In the genomic region with DNA sequence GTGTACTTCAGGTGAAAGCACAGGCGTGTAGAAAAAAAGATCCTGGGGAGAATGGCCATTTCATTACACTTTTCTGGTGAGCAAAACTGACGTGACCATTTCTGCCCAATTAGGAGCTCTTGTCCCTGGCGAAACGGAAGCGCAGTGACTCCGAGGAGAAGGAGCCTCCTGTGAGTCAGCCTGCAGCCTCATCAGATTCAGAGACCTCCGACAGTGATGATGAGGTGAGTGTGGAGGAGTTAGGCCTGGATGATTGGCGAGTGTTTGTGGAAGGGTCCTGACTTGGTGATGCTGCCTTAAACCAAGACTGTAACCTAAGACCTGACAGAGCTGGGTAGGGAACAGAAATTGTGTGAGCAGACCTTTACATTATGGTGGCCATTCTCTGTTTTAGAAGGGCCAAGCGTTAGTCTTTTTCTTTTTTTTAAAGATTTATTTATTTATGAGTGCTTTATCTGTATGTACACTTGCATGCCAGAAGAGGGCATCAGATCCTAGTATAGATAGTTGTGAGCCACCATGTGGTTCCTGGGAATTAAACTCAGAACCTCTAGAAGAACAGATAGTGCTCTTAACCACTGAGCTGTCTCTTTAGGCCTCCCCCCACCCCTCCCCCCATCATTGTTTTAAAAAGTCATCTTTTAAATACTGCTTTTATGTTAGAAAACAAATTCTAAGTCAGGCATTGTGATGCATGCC, we compare ENCODE assay signal across 13 mouse cellular contexts. TPM values are rescaled to one million over a fixed set of nuclear protein-coding genes. Genes with fewer than 3 reads are reported as not detected.
DNase-seq lines count a peak whose midpoint lies in the region; ATAC-seq and TF ChIP-seq lines count a peak whose summit lies in the region.
"Had no signal": no experiment of that assay in that cellular context is flagged by ENCODE, and none has a peak within 500 bp of the region (broad histone marks: within the 10 kb centered on the region; RNA-seq: fewer than 3 reads in every experiment).

No protein-coding gene starts in this region.

- H3K27ac ChIP-seq in heart, adult 2 months: no peak overlapping the region
- no peak overlapping the region for H3K27ac ChIP-seq in midbrain, embryonic 14.5 days (replicated peaks; ENCODE audit: low read depth, low read length)
- no peak overlapping the region for H3K27ac ChIP-seq in midbrain, embryonic 15.5 days
- H3K27ac ChIP-seq in neural tube, embryonic 15.5 days (replicated peaks): no peak overlapping the region
- H3K27ac ChIP-seq: forebrain, embryonic 13.5 days; intestine, embryonic 15.5 days had no signal

- H3K4me3 ChIP-seq in heart, adult 2 months: no peak overlapping the region
- no peak overlapping the region for H3K4me3 ChIP-seq in midbrain, embryonic 14.5 days (replicated peaks; ENCODE audit: low read depth, low read length)
- H3K4me3 ChIP-seq in midbrain, embryonic 15.5 days: no peak overlapping the region
- H3K4me3 ChIP-seq in neural tube, embryonic 15.5 days (replicated peaks): no peak overlapping the region
- H3K4me3 ChIP-seq: forebrain, embryonic 13.5 days; intestine, embryonic 15.5 days had no signal

- intact Hi-C loops in heart, adult 2 months (cut with DNase I): no loop called here
- intact Hi-C loops in heart, postnatal 36 days (cut with DNase I): no loop called here

- no peaks in the 10 kb centered on the region; the same call in 1 of the 2 replicates for H3K79me2 ChIP-seq in heart, adult 2 months (replicated peaks; ENCODE audit: control insufficient read depth, insufficient read depth, low read length)

- no peak for DNase-seq in heart, adult 2 months
- DNase-seq in heart, postnatal 36 days: no peak
- DNase-seq in midbrain, embryonic 14.5 days: peak; percentile 4
- peak; percentile 46 for DNase-seq in adipocyte (ENCODE audit: low spot score)
- no peak for DNase-seq in ovary, postnatal 14 days (ENCODE audit: low spot score)
- DNase-seq: adrenal gland, postnatal 10 days; cerebellum, adult 11 months; gastrocnemius, postnatal 36 days; layer of hippocampus, adult 9-11 months had no signal

- no peak overlapping the region for H3K9ac ChIP-seq in heart, adult 2 months (ENCODE audit: low read depth, low read length)
- no peak overlapping the region for H3K9ac ChIP-seq in midbrain, embryonic 14.5 days (replicated peaks; ENCODE audit: low read length)
- H3K9ac ChIP-seq in midbrain, embryonic 15.5 days: no peak overlapping the region
- no peak overlapping the region for H3K9ac ChIP-seq in neural tube, embryonic 15.5 days (replicated peaks)
- H3K9ac ChIP-seq: forebrain, embryonic 13.5 days; intestine, embryonic 15.5 days had no signal

- 90% methylated on average over 9 of the region's 9 CpGs for whole genome bisulfite sequencing in heart, adult 2 months
- WGBS in midbrain, embryonic 14.5 days: 82% methylated on average over 9 of the region's 9 CpGs
- WGBS in midbrain, embryonic 15.5 days: 82% methylated on average over 9 of the region's 9 CpGs
- WGBS in neural tube, embryonic 15.5 days: 79% methylated on average over 9 of the region's 9 CpGs

- no peaks in the 10 kb centered on the region for H3K9me3 ChIP-seq in midbrain, embryonic 14.5 days (ENCODE audit: control insufficient read depth, low read length)
- no peaks in the 10 kb centered on the region for H3K9me3 ChIP-seq in midbrain, embryonic 15.5 days
- no peaks in the 10 kb centered on the region for H3K9me3 ChIP-seq in neural tube, embryonic 15.5 days (replicated peaks)
- H3K9me3 ChIP-seq: forebrain, embryonic 13.5 days; intestine, embryonic 15.5 days had no signal

- H3K36me3 ChIP-seq in heart, adult 2 months (ENCODE audit: control insufficient read depth, insufficient read depth, low read length): peaks cover 7% of the 10 kb centered on the region
- peaks cover 14% of the 10 kb centered on the region for H3K36me3 ChIP-seq in midbrain, embryonic 14.5 days (ENCODE audit: control insufficient read depth, insufficient read depth, low read length)
- peaks cover 11% of the 10 kb centered on the region for H3K36me3 ChIP-seq in midbrain, embryonic 15.5 days (replicated peaks)
- H3K36me3 ChIP-seq in neural tube, embryonic 15.5 days: peaks cover 9% of the 10 kb centered on the region; the same call in 1 of the 2 replicates
- H3K36me3 ChIP-seq: intestine, embryonic 15.5 days had no signal

- TF ChIP-seq CTCF in heart, adult 2 months (IDR thresholded peaks at IDR 0.05): peak; percentile 49

- TF ChIP-seq EP300 in heart, adult 2 months (IDR thresholded peaks at IDR 0.05; ENCODE audit: insufficient read depth, low read depth, low read length): no peak

- ATAC-seq in midbrain, embryonic 14.5 days (ENCODE audit: low FRiP score, low TSS enrichment): no peak
- ATAC-seq in midbrain, embryonic 15.5 days (replicated peaks): no peak
- no peak for ATAC-seq in neural tube, embryonic 15.5 days (ENCODE audit: low FRiP score)
- ATAC-seq: forebrain, embryonic 13.5 days; intestine, embryonic 15.5 days had no signal

- H3K4me1 ChIP-seq in heart, adult 2 months (ENCODE audit: control insufficient read depth, insufficient read depth, low read length): peaks cover 2% of the 10 kb centered on the region
- H3K4me1 ChIP-seq in midbrain, embryonic 14.5 days (ENCODE audit: control insufficient read depth, insufficient read depth, low read length): no peaks in the 10 kb centered on the region
- H3K4me1 ChIP-seq in midbrain, embryonic 15.5 days: no peaks in the 10 kb centered on the region
- H3K4me1 ChIP-seq in neural tube, embryonic 15.5 days: no peaks in the 10 kb centered on the region; the same call in 1 of the 2 replicates
- H3K4me1 ChIP-seq: forebrain, embryonic 13.5 days; intestine, embryonic 15.5 days had no signal

- no peak for TF ChIP-seq POLR2A in heart, adult 2 months (IDR thresholded peaks at IDR 0.05; ENCODE audit: insufficient read depth, low read depth, low read length)

- H3K27me3 ChIP-seq in heart, adult 2 months (ENCODE audit: control insufficient read depth, insufficient read depth, low read length): no peaks in the 10 kb centered on the region
- no peaks in the 10 kb centered on the region for H3K27me3 ChIP-seq in midbrain, embryonic 14.5 days (ENCODE audit: control insufficient read depth, insufficient read depth, low read length)
- no peaks in the 10 kb centered on the region for H3K27me3 ChIP-seq in midbrain, embryonic 15.5 days (replicated peaks)
- no peaks in the 10 kb centered on the region for H3K27me3 ChIP-seq in neural tube, embryonic 15.5 days (replicated peaks)
- H3K27me3 ChIP-seq: forebrain, embryonic 13.5 days; intestine, embryonic 15.5 days had no signal

- no peak overlapping the region for H3K4me2 ChIP-seq in midbrain, embryonic 14.5 days (ENCODE audit: low read length)
- H3K4me2 ChIP-seq in midbrain, embryonic 15.5 days: no peak overlapping the region
- no peak overlapping the region for H3K4me2 ChIP-seq in neural tube, embryonic 15.5 days
- H3K4me2 ChIP-seq: forebrain, embryonic 13.5 days; intestine, embryonic 15.5 days had no signal

RNA-seq across cellular contexts. Expression of a gene that starts 17.3 kb away (rescaled TPM):
- total RNA-seq in heart, adult 2 months (2021): 10 to 100 TPM; 21.9 to 22.8 TPM
- 8.7 and 12.7 TPM in 2 replicates for polyA plus RNA-seq in heart, adult 2 months (2012; rRNA removed)
- total RNA-seq in heart, postnatal 36 days (2021): 10 to 100 TPM; 22.9 to 24.0 TPM
- polyA plus RNA-seq in midbrain, embryonic 14.5 days (2014; fragmentation: Nextera tagmentation; extraction: Ambion mirVana): 46.2 and 59.4 TPM in 2 replicates
- 50.0 and 62.3 TPM in 2 replicates for polyA plus RNA-seq in midbrain, embryonic 15.5 days (2015; fragmentation: Nextera tagmentation; extraction: Ambion mirVana)
- polyA plus RNA-seq in neural tube, embryonic 15.5 days (2015; fragmentation: Nextera tagmentation; extraction: Ambion mirVana): 53.1 and 58.5 TPM in 2 replicates

RNA-seq across cellular contexts. Expression of a gene that starts 29.5 kb away (rescaled TPM):
- 10 to 100 TPM; 58.6 to 63.6 TPM for total RNA-seq in heart, adult 2 months (2021)
- polyA plus RNA-seq in heart, adult 2 months (2012; rRNA removed): 16.1 and 33.9 TPM in 2 replicates
- 10 to 100 TPM; 58.3 to 70.4 TPM for total RNA-seq in heart, postnatal 36 days (2021)
- polyA plus RNA-seq in midbrain, embryonic 14.5 days (2014; fragmentation: Nextera tagmentation; extraction: Ambion mirVana): 34.4 and 35.0 TPM in 2 replicates
- 37.0 and 37.5 TPM in 2 replicates for polyA plus RNA-seq in midbrain, embryonic 15.5 days (2015; fragmentation: Nextera tagmentation; extraction: Ambion mirVana)
- 43.9 and 47.8 TPM in 2 replicates for polyA plus RNA-seq in neural tube, embryonic 15.5 days (2015; fragmentation: Nextera tagmentation; extraction: Ambion mirVana)

RNA-seq across cellular contexts. Expression of a gene that starts 50.0 kb away (rescaled TPM):
- under 1 TPM; 0.52 to 0.59 TPM for total RNA-seq in heart, adult 2 months (2021)
- 0.44 and 1.3 TPM in 2 replicates for polyA plus RNA-seq in heart, adult 2 months (2012; rRNA removed)
- total RNA-seq in heart, postnatal 36 days (2021): under 1 TPM; 0.38 to 0.53 TPM
- polyA plus RNA-seq in midbrain, embryonic 14.5 days (2014; fragmentation: Nextera tagmentation; extraction: Ambion mirVana): 0.12 and 0.18 TPM in 2 replicates
- 0.11 and 0.18 TPM in 2 replicates for polyA plus RNA-seq in midbrain, embryonic 15.5 days (2015; fragmentation: Nextera tagmentation; extraction: Ambion mirVana)
- polyA plus RNA-seq in neural tube, embryonic 15.5 days (2015; fragmentation: Nextera tagmentation; extraction: Ambion mirVana): 0.24 and 1.0 TPM in 2 replicates
- total RNA-seq: gastrocnemius, postnatal 36 days had no signal

Comparison
In these comparisons a context has a peak if more than half of its experiments do, and no peak if none do; other contexts are left out.
1. DNase-seq: peak in midbrain, embryonic 14.5 days (single experiment) and adipocyte (single experiment); none in heart, adult 2 months (0 of 2), heart, postnatal 36 days (0 of 2) and ovary, postnatal 14 days (single experiment).